Mouse (Mus musculus) small intestine, adult 2 months (tissue): ENCODE data around the gene Apc2.

Experiments
- CTCF ChIP-seq: fragments of 200-500 bp; IDR thresholded peaks from 2 replicates; pipeline ENCODE4 v1.5.1; 2012; ENCODE audit warnings: low read depth, mild to moderate bottlenecking, control low read depth, inconsistent platforms, low read length, moderate library complexity, mixed read lengths; ENCODE audit not compliant: insufficient replicate concordance, insufficient read length; ENCODE audit errors: extremely low read depth
- POLR2A ChIP-seq: fragments of 200-500 bp; IDR thresholded peaks from 2 replicates; pipeline ENCODE4 v1.6.1; 2012; ENCODE audit warnings: low read depth, mild to moderate bottlenecking, control low read depth, inconsistent platforms, low read length, moderate library complexity

GRCm38 (mm10) chr10:80276238-80276637 is 19.5 kb upstream of the Apc2 start:
- TF ChIP-seq POLR2A = no peak
- TF ChIP-seq CTCF = no peak
